Mouse (Mus musculus): ENCODE results near the gene Atp2a1.
"Not testable (repeated sequence)": the region's sequence is repeated elsewhere in the genome, so short reads cannot be mapped to it uniquely, and the experiment has no call there.

Atp2a1 gene

GRCm38 (mm10) chr7:126414725-126415124 lies 48.2 kb downstream of the Atp2a1 start, which contains the start of gene Cd19:
TSS of gene Cd19 (minus strand) at chr7:126414889.
- no peak for DNase-seq (ENCODE audit: low spot score in 2 of 2)

DNA sequence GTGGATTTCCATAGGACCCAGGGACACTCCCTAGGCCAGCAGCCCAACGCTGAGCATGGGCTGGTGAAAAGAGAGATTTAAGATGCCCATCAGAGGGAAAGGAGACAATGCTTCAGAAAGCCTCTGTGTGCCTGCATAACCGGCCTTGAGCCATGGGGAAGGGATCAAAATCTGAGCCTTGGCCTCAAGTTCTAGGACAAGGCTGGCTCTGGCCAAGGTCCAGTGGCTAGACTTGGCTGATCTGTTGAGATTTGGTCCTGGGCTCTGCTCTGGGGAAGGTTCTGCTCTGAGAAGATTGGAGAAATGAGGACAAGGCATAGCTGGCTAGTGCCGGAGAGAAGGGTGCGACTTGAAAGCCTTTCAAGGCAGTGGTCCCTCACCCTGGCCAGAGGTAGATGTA lies 51.8 kb downstream of the Atp2a1 start:
- no peak for DNase-seq (ENCODE audit: low spot score in 2 of 2)

DNA sequence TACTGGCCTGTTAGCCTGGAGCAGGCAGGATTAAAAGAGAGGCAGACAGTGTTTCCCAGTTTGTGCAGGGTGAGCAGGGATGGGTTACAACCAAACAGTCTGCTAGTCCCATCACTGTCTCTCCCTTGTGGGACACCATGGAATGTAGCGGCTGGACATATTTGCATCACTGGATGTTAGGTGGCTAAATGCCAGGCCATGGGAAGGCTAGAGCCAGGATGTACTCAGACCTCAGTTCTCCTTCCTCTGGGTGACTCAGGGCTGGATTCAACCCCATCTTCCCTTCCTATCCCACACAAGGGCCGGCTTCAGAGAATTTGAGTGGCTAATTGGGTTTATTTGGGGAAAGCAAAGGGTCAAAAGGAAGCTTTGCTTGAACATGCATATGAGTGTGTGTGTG lies 54.2 kb downstream of the Atp2a1 start:
- DNase-seq (ENCODE audit: low spot score in 2 of 2), result no peak

DNA sequence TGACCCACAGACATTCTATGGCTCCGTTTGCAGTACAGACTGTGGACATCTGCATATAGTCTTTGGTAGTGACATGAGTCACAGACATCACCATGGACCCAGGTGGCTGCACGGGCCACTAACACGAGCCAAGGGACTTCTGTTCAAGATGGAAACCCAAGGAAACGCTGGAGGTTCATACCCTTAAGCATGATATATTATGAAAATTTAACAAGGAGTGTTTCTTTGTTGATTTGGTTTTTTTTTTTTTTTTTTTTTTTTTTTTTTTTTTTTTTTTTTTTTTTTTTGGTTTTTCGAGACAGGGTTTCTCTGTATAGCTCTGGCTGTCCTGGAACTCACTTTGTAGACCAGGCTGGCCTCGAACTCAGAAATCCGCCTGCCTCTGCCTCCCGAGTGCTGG lies 60.4 kb downstream of the Atp2a1 start:
- not testable (repeated sequence) for DNase-seq (ENCODE audit: low spot score in 2 of 2)

DNA sequence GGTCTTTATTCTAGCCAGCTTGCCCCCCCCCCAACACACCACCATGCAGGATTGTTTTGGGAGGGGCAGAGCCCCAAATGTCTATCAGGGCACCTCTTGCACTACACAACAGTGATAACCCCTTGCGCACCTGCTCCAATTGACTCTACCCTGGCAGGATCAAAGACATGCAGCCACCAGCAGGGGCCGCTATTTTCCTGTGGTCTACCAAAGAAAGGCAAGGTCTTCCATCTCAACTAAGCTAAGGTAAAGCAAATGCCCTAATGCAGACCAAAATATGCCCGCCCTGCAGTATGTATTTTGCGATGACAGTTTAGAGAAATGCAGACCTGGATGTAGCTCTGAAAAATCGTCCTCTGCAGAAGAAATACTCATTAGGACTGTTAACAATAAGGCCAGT lies 63.4 kb downstream of the Atp2a1 start:
- peak; percentile 76 to 84 for DNase-seq (ENCODE audit: low spot score in 2 of 2)

DNA sequence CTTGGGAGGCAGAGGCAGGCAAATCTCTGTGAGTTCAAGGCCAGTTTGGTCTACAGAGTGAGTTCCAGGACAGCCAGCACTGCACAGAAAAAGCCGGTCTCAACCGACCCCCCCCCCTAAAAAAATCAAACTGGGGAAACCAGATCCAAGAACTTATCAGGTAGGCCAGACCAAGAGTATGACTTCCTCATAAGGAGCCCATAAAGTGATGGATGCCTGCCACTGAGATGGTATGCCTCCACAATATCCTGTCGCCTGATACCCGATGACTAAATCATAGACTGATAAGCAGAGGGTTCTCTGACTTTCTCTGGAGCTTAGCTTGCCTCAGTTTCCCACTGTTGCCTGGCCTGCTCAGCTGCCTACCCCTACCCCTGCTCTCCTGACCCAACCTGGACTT lies 65.1 kb downstream of the Atp2a1 start:
- DNase-seq (ENCODE audit: low spot score in 2 of 2), result no peak

DNA sequence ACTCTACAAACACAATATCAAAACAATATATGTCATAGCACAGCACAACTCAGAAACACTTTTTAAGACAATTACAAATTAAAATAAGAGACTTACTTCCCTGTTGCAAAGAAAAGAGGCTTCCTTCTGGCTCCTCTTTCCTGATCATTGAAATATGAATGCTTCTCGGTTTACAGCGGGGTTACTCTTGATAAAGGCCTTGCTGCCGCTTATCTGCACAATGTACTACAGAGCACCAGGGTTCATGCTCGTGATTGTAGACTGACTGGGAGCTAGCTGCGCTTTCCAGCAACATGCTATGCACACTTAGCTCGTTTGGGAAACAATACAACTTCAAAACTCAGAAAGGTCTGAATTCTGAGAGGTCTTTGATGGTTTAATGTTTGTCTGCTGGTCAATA lies 65.7 kb downstream of the Atp2a1 start:
- DNase-seq (ENCODE audit: low spot score in 2 of 2), result no peak

GRCm38 (mm10) chr7:126396298-126397119 lies 66.4 kb downstream of the Atp2a1 start, which contains the start of gene Nfatc2ip:
TSS of gene Nfatc2ip (minus strand) at chr7:126396737.
- peak; percentile 99 for DNase-seq (ENCODE audit: low spot score in 2 of 2)
